Mouse (Mus musculus): Measurements from ENCODE around the gene Srpk2. TPM values are rescaled to one million over a fixed set of nuclear protein-coding genes. Genes with fewer than 3 reads are reported as not detected.

The Srpk2 gene
- total RNA-seq, 2 experiments from 2014 or later, result 23.8 to 27.4 TPM

Other genes starting within 250 kb of the Srpk2 start
- gene Pus7, start 99.1 kb upstream of the Srpk2 start, total RNA-seq (2021), result 10 to 100 TPM; 11.3 to 12.5 TPM
- gene Rint1, start 103.1 kb upstream of the Srpk2 start, total RNA-seq (2021), result 1 to 10 TPM; 6.9 to 8.9 TPM
- gene Tomm7, start 159.5 kb upstream of the Srpk2 start, total RNA-seq (2021), result 10 to 100 TPM; 60.4 to 70.0 TPM